8 mouse cellular contexts compared by ENCODE assay signal in the genomic region with DNA sequence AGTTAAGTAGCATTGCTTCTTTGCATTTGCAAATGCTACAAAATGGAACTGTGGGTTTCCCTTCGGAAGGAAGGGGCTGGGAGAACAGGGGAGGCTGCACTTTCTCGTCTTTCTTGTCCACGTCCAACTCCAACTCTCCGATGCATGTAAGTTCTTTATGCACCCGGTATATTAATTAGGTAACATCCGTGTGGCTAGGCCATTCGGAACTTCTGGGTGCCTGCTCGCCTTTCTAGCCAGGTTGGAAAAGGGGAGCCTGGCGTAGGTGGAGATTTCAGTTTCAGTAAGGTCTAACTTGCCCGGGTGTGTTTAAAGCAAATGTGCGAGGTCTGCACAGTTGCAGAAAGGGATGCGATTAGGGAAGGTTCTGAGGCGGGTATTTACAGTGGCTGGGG. TPM values are rescaled to one million over a fixed set of nuclear protein-coding genes. Genes with fewer than 3 reads are reported as not detected.
DNase-seq lines count a peak whose midpoint lies in the region; ATAC-seq and TF ChIP-seq lines count a peak whose summit lies in the region.

No protein-coding gene starts in this region.

- H3K36me3 ChIP-seq in intestine, embryonic 14.5 days (ENCODE audit: control insufficient read depth, insufficient read depth, low read length), result no peaks in the 10 kb centered on the region
- H3K36me3 ChIP-seq in neural tube, embryonic 12.5 days, result no peaks in the 10 kb centered on the region

- H3K4me1 ChIP-seq in embryonic fibroblast, embryonic 13.5 days (ENCODE audit: control insufficient read depth, insufficient read depth, low read length), result no peaks in the 10 kb centered on the region; the same call in 1 of the 2 replicates
- H3K4me1 ChIP-seq in intestine, embryonic 14.5 days (replicated peaks; ENCODE audit: control insufficient read depth, insufficient read depth, low read length), result no peaks in the 10 kb centered on the region; the same call in 1 of the 2 replicates
- peaks cover 17% of the 10 kb centered on the region for H3K4me1 ChIP-seq in neural tube, embryonic 12.5 days

- peak overlapping the region; percentile 89 for H3K4me3 ChIP-seq in layer of hippocampus, adult 2 months
- H3K4me3 ChIP-seq in embryonic fibroblast, embryonic 13.5 days (ENCODE audit: insufficient read depth, low read length), result peak overlapping the region; percentile 59
- peak overlapping the region; percentile 64 for H3K4me3 ChIP-seq in intestine, embryonic 14.5 days (ENCODE audit: low read depth, low read length)
- peak overlapping the region; percentile 56 for H3K4me3 ChIP-seq in neural tube, embryonic 12.5 days

- H3K27me3 ChIP-seq in intestine, embryonic 14.5 days (replicated peaks; ENCODE audit: control insufficient read depth, insufficient read depth, low read length), result peaks cover 52% of the 10 kb centered on the region
- peaks cover 38% of the 10 kb centered on the region for H3K27me3 ChIP-seq in neural tube, embryonic 12.5 days (replicated peaks)

- H3K27ac ChIP-seq in layer of hippocampus, adult 2 months, result peak overlapping the region; percentile 93
- H3K27ac ChIP-seq in embryonic fibroblast, embryonic 13.5 days (ENCODE audit: insufficient read depth, low read length), result no peak overlapping the region
- no peak overlapping the region for H3K27ac ChIP-seq in intestine, embryonic 14.5 days (ENCODE audit: low read depth)
- no peak overlapping the region for H3K27ac ChIP-seq in neural tube, embryonic 12.5 days

- no peak for DNase-seq in layer of hippocampus, adult 2 months (ENCODE audit: low spot score in 2 of 2)
- DNase-seq in layer of hippocampus, postnatal 10 days (ENCODE audit: low spot score in 2 of 2), result no peak
- DNase-seq in intestine, embryonic 14.5 days (ENCODE audit: low spot score), result peak; percentile 63
- DNase-seq in frontal cortex, postnatal 36 days (ENCODE audit: low spot score in 2 of 2), result no peak
- no peak for DNase-seq in embryo, embryonic 10 days (ENCODE audit: low spot score)
- DNase-seq in urinary bladder, postnatal 10 days (ENCODE audit: low spot score), result no peak

- no peak for ATAC-seq in intestine, embryonic 14.5 days (replicated peaks; ENCODE audit: low FRiP score, low TSS enrichment, low read depth)
- ATAC-seq in neural tube, embryonic 12.5 days (ENCODE audit: low FRiP score, low read depth), result no peak

- 3% methylated on average over 13 of the region's 13 CpGs for WGBS in intestine, embryonic 14.5 days
- WGBS in neural tube, embryonic 12.5 days, result under 1% methylated on average over 13 of the region's 13 CpGs

- peak overlapping the region; percentile 85 for H3K4me2 ChIP-seq in intestine, embryonic 14.5 days (ENCODE audit: low read length)
- H3K4me2 ChIP-seq in neural tube, embryonic 12.5 days (replicated peaks), result peak overlapping the region; percentile 83

- TF ChIP-seq CTCF in layer of hippocampus, adult 2 months (conservative IDR thresholded peaks at IDR 0.05), result no peak
- TF ChIP-seq CTCF in embryonic fibroblast, embryonic 13.5 days (IDR thresholded peaks at IDR 0.05; ENCODE audit: borderline replicate concordance, insufficient read depth, low read length), result no peak

- TF ChIP-seq POLR2A in embryonic fibroblast, embryonic 13.5 days (IDR thresholded peaks at IDR 0.05; ENCODE audit: low read depth, low read length), result no peak

- H3K9me3 ChIP-seq in intestine, embryonic 14.5 days (ENCODE audit: control insufficient read depth, low read length), result no peaks in the 10 kb centered on the region
- no peaks in the 10 kb centered on the region for H3K9me3 ChIP-seq in neural tube, embryonic 12.5 days

- H3K9ac ChIP-seq in intestine, embryonic 14.5 days (ENCODE audit: low read length), result peak overlapping the region; percentile 32
- H3K9ac ChIP-seq in neural tube, embryonic 12.5 days, result peak overlapping the region; percentile 59

RNA-seq across cellular contexts. Expression of a gene that starts 3.6 kb away (rescaled TPM):
- total RNA-seq in layer of hippocampus, adult 2 months (2021), result 10 to 100 TPM; 55.6 to 57.5 TPM
- total RNA-seq in layer of hippocampus, postnatal 10 days (2021), result 10 to 100 TPM; 46.5 to 47.1 TPM
- polyA plus RNA-seq in embryonic fibroblast, embryonic 13.5 days (2011; ENCODE audit: insufficient read length, low read depth, missing spikeins), result 0.97 and 1.2 TPM in 2 replicates
- polyA plus RNA-seq in intestine, embryonic 14.5 days (2014; fragmentation: Nextera tagmentation; extraction: Ambion mirVana), result 3.2 and 4.5 TPM in 2 replicates
- polyA plus RNA-seq in neural tube, embryonic 12.5 days (2016; fragmentation: Nextera tagmentation; extraction: Ambion mirVana), result 11.7 and 12.7 TPM in 2 replicates
